10 mouse cellular contexts compared by ENCODE assay signal in genomic region chr9:15015223-15015956, GRCm38 (mm10). TPM values are rescaled to one million over a fixed set of nuclear protein-coding genes. Genes with fewer than 3 reads are reported as not detected.
DNase-seq lines count a peak whose midpoint lies in the region; ATAC-seq and TF ChIP-seq lines count a peak whose summit lies in the region.
"Had no signal": no experiment of that assay in that cellular context is flagged by ENCODE, and none has a peak within 500 bp of the region (broad histone marks: within the 10 kb centered on the region; RNA-seq: fewer than 3 reads in every experiment).

No protein-coding gene starts in this region.

- no peaks in the 10 kb centered on the region for H3K27me3 ChIP-seq in intestine, postnatal 0 days (replicated peaks; ENCODE audit: control insufficient read depth, insufficient read depth, low read length)
- H3K27me3 ChIP-seq in limb, embryonic 11.5 days (ENCODE audit: control insufficient read depth, insufficient read depth, low read length) = no peaks in the 10 kb centered on the region
- H3K27me3 ChIP-seq in neural tube, embryonic 11.5 days (ENCODE audit: control insufficient read depth, insufficient read depth, low read length) = no peaks in the 10 kb centered on the region
- H3K27me3 ChIP-seq in stomach, postnatal 0 days (ENCODE audit: control insufficient read depth, insufficient read depth, low read length) = no peaks in the 10 kb centered on the region
- H3K27me3 ChIP-seq: embryonic facial prominence, embryonic 13.5 days had no signal

- peaks cover 10% of the 10 kb centered on the region; the same call in 1 of the 2 replicates for H3K36me3 ChIP-seq in intestine, postnatal 0 days (ENCODE audit: control insufficient read depth, insufficient read depth)
- no peaks in the 10 kb centered on the region; the same call in 1 of the 2 replicates for H3K36me3 ChIP-seq in limb, embryonic 11.5 days (ENCODE audit: control insufficient read depth, insufficient read depth, low read length)
- no peaks in the 10 kb centered on the region for H3K36me3 ChIP-seq in neural tube, embryonic 11.5 days (ENCODE audit: control insufficient read depth, insufficient read depth, low read length)
- H3K36me3 ChIP-seq in stomach, postnatal 0 days (ENCODE audit: control insufficient read depth, insufficient read depth, low read length) = no peaks in the 10 kb centered on the region

- H3K9ac ChIP-seq in intestine, postnatal 0 days (ENCODE audit: low read depth, low read length) = no peak overlapping the region
- H3K9ac ChIP-seq in limb, embryonic 11.5 days (ENCODE audit: low read length) = no peak overlapping the region
- no peak overlapping the region for H3K9ac ChIP-seq in neural tube, embryonic 11.5 days (ENCODE audit: low read length)
- H3K9ac ChIP-seq in stomach, postnatal 0 days (ENCODE audit: low read length) = no peak overlapping the region
- H3K9ac ChIP-seq: embryonic facial prominence, embryonic 13.5 days had no signal

- H3K4me2 ChIP-seq in intestine, postnatal 0 days (replicated peaks; ENCODE audit: low read depth) = no peak overlapping the region
- H3K4me2 ChIP-seq in limb, embryonic 11.5 days (ENCODE audit: low read depth, severe bottlenecking) = no peak overlapping the region
- no peak overlapping the region for H3K4me2 ChIP-seq in neural tube, embryonic 11.5 days (ENCODE audit: low read depth)
- H3K4me2 ChIP-seq in stomach, postnatal 0 days (replicated peaks; ENCODE audit: low read depth) = no peak overlapping the region
- H3K4me2 ChIP-seq: embryonic facial prominence, embryonic 13.5 days had no signal

- no peaks in the 10 kb centered on the region for H3K9me3 ChIP-seq in intestine, postnatal 0 days (ENCODE audit: control insufficient read depth)
- no peaks in the 10 kb centered on the region for H3K9me3 ChIP-seq in limb, embryonic 11.5 days (ENCODE audit: control insufficient read depth, low read length)
- no peaks in the 10 kb centered on the region for H3K9me3 ChIP-seq in neural tube, embryonic 11.5 days (ENCODE audit: control insufficient read depth, low read length)
- no peaks in the 10 kb centered on the region for H3K9me3 ChIP-seq in stomach, postnatal 0 days (ENCODE audit: control insufficient read depth, low read length)
- H3K9me3 ChIP-seq: embryonic facial prominence, embryonic 13.5 days had no signal

- no peak for TF ChIP-seq EP300 in stomach, postnatal 0 days (optimal IDR thresholded peaks at IDR 0.05)

- ATAC-seq in intestine, postnatal 0 days = peak; percentile 41
- no peak for ATAC-seq in limb, embryonic 11.5 days (ENCODE audit: insufficient number of reproducible peaks, low FRiP score, low TSS enrichment, low read depth)
- peak; percentile 60; the same call in 1 of the 2 replicates for ATAC-seq in neural tube, embryonic 11.5 days (ENCODE audit: insufficient read depth, low FRiP score, low TSS enrichment)
- 0 out of 2 replicates have a peak, but pooled peaks have one; percentile 39 for ATAC-seq in stomach, postnatal 0 days (ENCODE audit: low FRiP score, low TSS enrichment)

- H3K4me3 ChIP-seq in intestine, postnatal 0 days (ENCODE audit: low read depth, low read length) = no peak overlapping the region
- H3K4me3 ChIP-seq in limb, embryonic 11.5 days (ENCODE audit: low read depth, low read length) = no peak overlapping the region
- no peak overlapping the region for H3K4me3 ChIP-seq in neural tube, embryonic 11.5 days (ENCODE audit: low read depth, low read length)
- no peak overlapping the region for H3K4me3 ChIP-seq in stomach, postnatal 0 days (ENCODE audit: low read depth, low read length)
- H3K4me3 ChIP-seq: embryonic facial prominence, embryonic 13.5 days; myocyte had no signal

- no peaks in the 10 kb centered on the region for H3K4me1 ChIP-seq in intestine, postnatal 0 days (replicated peaks; ENCODE audit: control insufficient read depth, insufficient read depth, low read length)
- no peaks in the 10 kb centered on the region for H3K4me1 ChIP-seq in limb, embryonic 11.5 days (ENCODE audit: control insufficient read depth, insufficient read depth, low read length)
- H3K4me1 ChIP-seq in neural tube, embryonic 11.5 days (ENCODE audit: control insufficient read depth, insufficient read depth, low read length) = no peaks in the 10 kb centered on the region
- no peaks in the 10 kb centered on the region for H3K4me1 ChIP-seq in stomach, postnatal 0 days (replicated peaks; ENCODE audit: control insufficient read depth, insufficient read depth)
- H3K4me1 ChIP-seq: embryonic facial prominence, embryonic 13.5 days had no signal

- 57% methylated on average over 7 of the region's 7 CpGs for WGBS in intestine, postnatal 0 days
- WGBS in limb, embryonic 11.5 days = 58% methylated on average over 7 of the region's 7 CpGs
- 57% methylated on average over 7 of the region's 7 CpGs for WGBS in neural tube, embryonic 11.5 days
- WGBS in stomach, postnatal 0 days = 55% methylated on average over 7 of the region's 7 CpGs

- peak; percentile 57 for DNase-seq in urinary bladder, postnatal 25 days (ENCODE audit: low spot score)
- no peak for DNase-seq in urinary bladder, adult 18-20 months (ENCODE audit: low spot score in 2 of 2)
- DNase-seq in cerebellum, adult 18-20 months = peak; percentile 61 to 70
- DNase-seq in forelimb bud, embryonic 11.5 days (ENCODE audit: low read depth, low spot score) = peak; percentile 74
- peak; percentile 84 for DNase-seq in limb, embryonic 11.5 days (ENCODE audit: low spot score)
- peak; percentile 78 for DNase-seq in neural tube, embryonic 11.5 days (ENCODE audit: low spot score)
- peak; percentile 66 for DNase-seq in stomach, postnatal 0 days (ENCODE audit: low spot score)

- TF ChIP-seq CTCF in intestine, postnatal 0 days (IDR thresholded peaks at IDR 0.05; ENCODE audit: low read depth) = peak; percentile 93
- peak; percentile 97 for TF ChIP-seq CTCF in stomach, postnatal 0 days (IDR thresholded peaks at IDR 0.05; ENCODE audit: low read depth)

- H3K27ac ChIP-seq in intestine, postnatal 0 days (ENCODE audit: low read depth, low read length) = no peak overlapping the region
- H3K27ac ChIP-seq in limb, embryonic 11.5 days (replicated peaks; ENCODE audit: low read depth, low read length) = no peak overlapping the region
- H3K27ac ChIP-seq in neural tube, embryonic 11.5 days (ENCODE audit: low read depth, low read length) = no peak overlapping the region
- no peak overlapping the region for H3K27ac ChIP-seq in stomach, postnatal 0 days (replicated peaks)
- H3K27ac ChIP-seq: embryonic facial prominence, embryonic 13.5 days had no signal

RNA-seq across cellular contexts. Expression of gene Panx1, which starts 29.9 kb away (rescaled TPM):
- polyA plus RNA-seq in intestine, postnatal 0 days (2015; fragmentation: Nextera tagmentation; extraction: Ambion mirVana) = 23.2 and 24.5 TPM in 2 replicates
- 78.4 and 79.6 TPM in 2 replicates for polyA plus RNA-seq in limb, embryonic 11.5 days (2014; fragmentation: Nextera tagmentation; extraction: Ambion mirVana)
- 112 and 118 TPM in 2 replicates for polyA plus RNA-seq in neural tube, embryonic 11.5 days (2014; fragmentation: Nextera tagmentation; extraction: Ambion mirVana)
- 27.8 and 28.1 TPM in 2 replicates for polyA plus RNA-seq in stomach, postnatal 0 days (2015; fragmentation: Nextera tagmentation; extraction: Ambion mirVana)

Comparison
In these comparisons a context has a peak if more than half of its experiments do, and no peak if none do; other contexts are left out.
1. DNase-seq: peak in urinary bladder, postnatal 25 days (single experiment), cerebellum, adult 18-20 months (2 of 2), forelimb bud, embryonic 11.5 days (single experiment), limb, embryonic 11.5 days (single experiment), neural tube, embryonic 11.5 days (single experiment) and stomach, postnatal 0 days (single experiment); none in urinary bladder, adult 18-20 months (0 of 2).